In the genomic region with DNA sequence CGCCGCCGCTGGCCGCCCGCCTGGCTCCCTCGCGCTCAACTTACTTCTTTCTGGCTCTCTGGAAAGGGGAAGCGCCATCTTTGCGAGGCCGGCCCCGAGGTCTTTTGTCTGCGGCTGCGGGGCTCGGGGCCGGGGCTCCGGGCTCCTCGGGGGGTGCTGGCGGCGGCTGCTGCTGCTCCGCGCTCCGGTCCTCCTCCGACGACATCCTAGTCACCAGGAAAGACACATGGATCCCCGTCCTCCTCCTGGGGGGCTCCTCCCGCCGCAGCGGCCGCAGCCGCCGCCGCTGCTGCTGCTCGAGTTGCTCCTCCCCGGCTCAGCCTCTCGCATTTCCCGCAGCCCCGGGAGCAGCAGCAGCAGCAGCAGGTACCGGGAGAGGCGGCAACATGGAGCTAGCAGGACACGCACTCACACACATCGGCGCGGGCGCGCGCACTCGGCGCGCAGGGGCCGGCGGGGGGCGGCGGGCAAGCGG, we compare ENCODE assay signal across 8 mouse cellular contexts. TPM values are rescaled to one million over a fixed set of nuclear protein-coding genes. Genes with fewer than 3 reads are reported as not detected.
DNase-seq lines count a peak whose midpoint lies in the region; ATAC-seq and TF ChIP-seq lines count a peak whose summit lies in the region.

Kmt2c (minus strand) TSS at position 438 of the 475 bp plus-strand sequence.

- no peaks in the 10 kb centered on the region for H3K27me3 ChIP-seq in ES-Bruce4 (ENCODE audit: control insufficient read depth, insufficient read depth, low read length, poor library complexity, severe bottlenecking)
- no peaks in the 10 kb centered on the region for H3K27me3 ChIP-seq in erythroblast, embryonic 14.5 days (ENCODE audit: control insufficient read depth)
- no peaks in the 10 kb centered on the region for H3K27me3 ChIP-seq in heart, embryonic 11.5 days (ENCODE audit: control insufficient read depth, insufficient read depth, low read length)
- H3K27me3 ChIP-seq in kidney, postnatal 0 days (ENCODE audit: insufficient read depth, low read length), result no peaks in the 10 kb centered on the region
- no peaks in the 10 kb centered on the region for H3K27me3 ChIP-seq in liver, embryonic 16.5 days (ENCODE audit: control insufficient read depth, insufficient read depth, low read depth, low read length)
- H3K27me3 ChIP-seq in neural tube, embryonic 15.5 days (replicated peaks), result no peaks in the 10 kb centered on the region

- H3K4me2 ChIP-seq in heart, embryonic 11.5 days, result peak within 1 kb of the TSS; percentile 83
- H3K4me2 ChIP-seq in kidney, postnatal 0 days (ENCODE audit: low read length), result peak within 1 kb of the TSS; percentile 76
- H3K4me2 ChIP-seq in liver, embryonic 16.5 days (ENCODE audit: low read depth, low read length), result peak within 1 kb of the TSS; percentile 97
- H3K4me2 ChIP-seq in neural tube, embryonic 15.5 days, result peak within 1 kb of the TSS; percentile 82

- peak; percentile 5; the same call in 1 of the 2 replicates for ATAC-seq in heart, embryonic 11.5 days (replicated peaks; ENCODE audit: insufficient number of reproducible peaks, low FRiP score, low TSS enrichment)
- ATAC-seq in kidney, postnatal 0 days (replicated peaks; ENCODE audit: low FRiP score, low read depth), result no peak
- no peak; the same call in 1 of the 2 replicates for ATAC-seq in liver, embryonic 16.5 days (ENCODE audit: low read depth)
- peak; percentile 1; the same call in 1 of the 2 replicates for ATAC-seq in neural tube, embryonic 15.5 days (ENCODE audit: low FRiP score)

- under 1% methylated on average over 28 of the region's 54 CpGs for WGBS in heart, embryonic 11.5 days (ENCODE audit: insufficient replicate concordance)
- WGBS in kidney, postnatal 0 days, result under 1% methylated on average over 25 of the region's 54 CpGs
- WGBS in liver, embryonic 16.5 days (ENCODE audit: insufficient replicate concordance), result under 1% methylated on average over 42 of the region's 54 CpGs
- WGBS in neural tube, embryonic 15.5 days, result 0% methylated on average over 39 of the region's 54 CpGs

- H3K27ac ChIP-seq in ES-Bruce4 (ENCODE audit: insufficient read depth, low read length), result peak within 1 kb of the TSS; percentile 76
- H3K27ac ChIP-seq in heart, embryonic 11.5 days (ENCODE audit: low read depth, low read length), result peak within 1 kb of the TSS; percentile 100
- peak within 1 kb of the TSS; percentile 100 for H3K27ac ChIP-seq in kidney, postnatal 0 days
- H3K27ac ChIP-seq in liver, embryonic 16.5 days (ENCODE audit: low read length), result peak within 1 kb of the TSS; percentile 100
- peak within 1 kb of the TSS; percentile 99 for H3K27ac ChIP-seq in neural tube, embryonic 15.5 days (replicated peaks)

- peak within 1 kb of the TSS; percentile 97 for H3K9ac ChIP-seq in ES-Bruce4 (ENCODE audit: low read depth, poor library complexity, severe bottlenecking)
- H3K9ac ChIP-seq in heart, embryonic 11.5 days (ENCODE audit: low read depth, low read length), result peak within 1 kb of the TSS; percentile 98
- H3K9ac ChIP-seq in kidney, postnatal 0 days (ENCODE audit: low read depth, low read length), result peak within 1 kb of the TSS; percentile 97
- H3K9ac ChIP-seq in liver, embryonic 16.5 days (ENCODE audit: low read depth, low read length), result peak within 1 kb of the TSS; percentile 98
- peak within 1 kb of the TSS; percentile 96 for H3K9ac ChIP-seq in neural tube, embryonic 15.5 days (replicated peaks)

- H3K36me3 ChIP-seq in ES-Bruce4 (ENCODE audit: control insufficient read depth, insufficient read depth, low read length, poor library complexity, severe bottlenecking), result no peaks in the 10 kb centered on the region
- H3K36me3 ChIP-seq in erythroblast, embryonic 14.5 days (ENCODE audit: control insufficient read depth), result peaks cover 2% of the 10 kb centered on the region
- no peaks in the 10 kb centered on the region for H3K36me3 ChIP-seq in heart, embryonic 11.5 days (ENCODE audit: control insufficient read depth, insufficient read depth, low read length)
- H3K36me3 ChIP-seq in kidney, postnatal 0 days (ENCODE audit: insufficient read depth, low read length), result no peaks in the 10 kb centered on the region
- no peaks in the 10 kb centered on the region for H3K36me3 ChIP-seq in liver, embryonic 16.5 days (ENCODE audit: control insufficient read depth, insufficient read depth)
- no peaks in the 10 kb centered on the region for H3K36me3 ChIP-seq in neural tube, embryonic 15.5 days

- no peaks in the 10 kb centered on the region for H3K4me1 ChIP-seq in ES-Bruce4 (ENCODE audit: control insufficient read depth, insufficient read depth, low read length)
- H3K4me1 ChIP-seq in erythroblast, embryonic 14.5 days (ENCODE audit: control insufficient read depth), result peaks cover 42% of the 10 kb centered on the region
- H3K4me1 ChIP-seq in heart, embryonic 11.5 days (ENCODE audit: control insufficient read depth, insufficient read depth, low read length), result peaks cover 10% of the 10 kb centered on the region; the same call in 1 of the 2 replicates
- H3K4me1 ChIP-seq in kidney, postnatal 0 days (replicated peaks; ENCODE audit: insufficient read depth, low read length), result no peaks in the 10 kb centered on the region; the same call in 1 of the 2 replicates
- H3K4me1 ChIP-seq in liver, embryonic 16.5 days (ENCODE audit: control insufficient read depth, low read depth, low read length), result peaks cover 17% of the 10 kb centered on the region
- H3K4me1 ChIP-seq in neural tube, embryonic 15.5 days, result peaks cover 25% of the 10 kb centered on the region

- no peaks in the 10 kb centered on the region for H3K9me3 ChIP-seq in ES-Bruce4 (replicated peaks; ENCODE audit: control insufficient read depth, insufficient read depth, low read length, poor library complexity, severe bottlenecking)
- H3K9me3 ChIP-seq in erythroblast, embryonic 14.5 days (ENCODE audit: control insufficient read depth, low read length), result no peaks in the 10 kb centered on the region
- H3K9me3 ChIP-seq in heart, embryonic 11.5 days (replicated peaks; ENCODE audit: control insufficient read depth, low read length), result no peaks in the 10 kb centered on the region
- no peaks in the 10 kb centered on the region for H3K9me3 ChIP-seq in kidney, postnatal 0 days (replicated peaks; ENCODE audit: low read length)
- H3K9me3 ChIP-seq in liver, embryonic 16.5 days (replicated peaks; ENCODE audit: control insufficient read depth, low read length), result no peaks in the 10 kb centered on the region
- no peaks in the 10 kb centered on the region for H3K9me3 ChIP-seq in neural tube, embryonic 15.5 days (replicated peaks)

- DNase-seq in adrenal gland, postnatal 4 days (ENCODE audit: low spot score in 2 of 2), result peak; percentile 59 to 71
- DNase-seq in kidney, postnatal 0 days (ENCODE audit: low spot score), result no peak
- peak; percentile 82 for DNase-seq in thymus, postnatal 4 days

- TF ChIP-seq EP300 in ES-Bruce4 (IDR thresholded peaks at IDR 0.05; ENCODE audit: insufficient read depth, low read depth, low read length), result no peak

- TF ChIP-seq CTCF in ES-Bruce4 (IDR thresholded peaks at IDR 0.05; ENCODE audit: low read depth, low read length), result no peak
- TF ChIP-seq CTCF in kidney, postnatal 0 days (IDR thresholded peaks at IDR 0.05; ENCODE audit: low read depth), result no peak

- H3K4me3 ChIP-seq in ES-Bruce4 (ENCODE audit: low read depth, low read length), result peak within 1 kb of the TSS; percentile 93
- H3K4me3 ChIP-seq in erythroblast, embryonic 14.5 days (replicated peaks), result peak within 1 kb of the TSS; percentile 87
- peak within 1 kb of the TSS; percentile 97 for H3K4me3 ChIP-seq in heart, embryonic 11.5 days (ENCODE audit: low read depth, low read length)
- H3K4me3 ChIP-seq in kidney, postnatal 0 days (replicated peaks; ENCODE audit: low read depth, low read length), result peak within 1 kb of the TSS; percentile 100
- H3K4me3 ChIP-seq in liver, embryonic 16.5 days (ENCODE audit: low read depth, low read length), result peak within 1 kb of the TSS; percentile 100
- peak within 1 kb of the TSS; percentile 98 for H3K4me3 ChIP-seq in neural tube, embryonic 15.5 days (replicated peaks)

- TF ChIP-seq POLR2A in ES-Bruce4 (IDR thresholded peaks at IDR 0.05; ENCODE audit: insufficient read depth, low read length), result no peak

RNA-seq across cellular contexts. Expression of gene Kmt2c, which starts in this region (rescaled TPM):
- 24.4 and 27.1 TPM in 2 replicates for polyA plus RNA-seq in ES-Bruce4 (2011; ENCODE audit: insufficient read depth, insufficient read length, low read depth, missing spikeins)
- total RNA-seq in adrenal gland, postnatal 4 days (2021), result 10 to 100 TPM; 57.3 to 64.1 TPM
- polyA plus RNA-seq in erythroblast, embryonic 14.5 days (2012), result 0.45 and 0.60 TPM in 2 replicates
- polyA plus RNA-seq in heart, embryonic 11.5 days (2014; fragmentation: Nextera tagmentation; extraction: Ambion mirVana), result 9.8 and 12.9 TPM in 2 replicates
- polyA plus RNA-seq in kidney, postnatal 0 days (2015; fragmentation: Nextera tagmentation; extraction: Ambion mirVana), result 9.7 and 10.0 TPM in 2 replicates
- 5.3 TPM in 2 replicates for polyA plus RNA-seq in liver, embryonic 16.5 days (2015; fragmentation: Nextera tagmentation; extraction: Ambion mirVana)
- 13.9 and 14.0 TPM in 2 replicates for polyA plus RNA-seq in neural tube, embryonic 15.5 days (2015; fragmentation: Nextera tagmentation; extraction: Ambion mirVana)

Comparison
In these comparisons a context has a peak if more than half of its experiments do, and no peak if none do; other contexts are left out.
1. ATAC-seq: peak in heart, embryonic 11.5 days (single experiment) and neural tube, embryonic 15.5 days (single experiment); none in kidney, postnatal 0 days (single experiment) and liver, embryonic 16.5 days (single experiment).
2. Peak in every context shown above with its lines, with median percentiles within 50 percentile points of each other: H3K27ac ChIP-seq, H3K4me3 ChIP-seq, H3K9ac ChIP-seq and H3K4me2 ChIP-seq.